Mouse (Mus musculus) stomach, postnatal 0 days (tissue): ENCODE data around the gene Ppara.
A peak's percentile ranks its signal among the peaks of the same experiment; 100 is the strongest.

ENCODE experiments used
- CTCF ChIP-seq: IDR thresholded peaks from 2 replicates; pipeline ENCODE4 v1.5.1; 2016; ENCODE audit warnings: antibody characterized with exemption, low read depth, mild to moderate bottlenecking, moderate library complexity
- EP300 ChIP-seq: optimal IDR thresholded peaks from 2 replicates; pipeline ENCODE3; 2016; ENCODE audit warnings: antibody characterized with exemption

DNA sequence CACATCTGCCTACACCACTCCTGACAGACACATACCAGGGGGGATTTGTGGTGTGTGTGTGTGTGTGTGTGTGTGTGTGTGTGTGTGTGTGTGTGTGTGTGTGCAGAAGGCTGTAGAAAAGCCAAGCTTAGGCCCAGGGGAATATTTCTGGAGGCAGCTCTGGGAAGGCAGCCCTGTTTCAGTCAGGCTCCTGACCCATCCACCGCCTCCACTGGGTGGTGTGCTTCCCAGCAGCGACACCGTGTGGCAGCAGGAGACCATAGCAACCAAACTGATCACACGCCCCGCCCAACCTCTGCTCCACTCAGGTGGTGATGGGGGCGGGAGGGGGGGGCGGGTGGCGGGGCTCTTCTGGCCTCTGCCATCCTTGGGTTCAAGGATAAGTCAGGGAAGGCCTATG, 24.6 kb upstream of the Ppara start:
- TF ChIP-seq CTCF: peak; percentile 86
- no peak for TF ChIP-seq EP300
